Mouse (Mus musculus) CH12.LX (cell line): Measurements from ENCODE around the gene Eri3. TPM values are rescaled to one million over a fixed set of nuclear protein-coding genes. Genes with fewer than 3 reads are reported as not detected.

Source experiments
- DNase-seq: peaks from one replicate; pipeline ENCODE4 v3.0.0-alpha.2; 2013; ENCODE audit errors: extremely low read depth
- H3K27ac ChIP-seq: 2 replicates; pipeline ENCODE4 v1.5.1; 2012; ENCODE audit warnings: low read depth, mild to moderate bottlenecking, control low read depth, moderate library complexity; ENCODE audit not compliant: insufficient read depth
- H3K27me3 ChIP-seq: replicated peaks from 2 replicates; pipeline ENCODE3; 2012; ENCODE audit warnings: inconsistent platforms
- H3K36me3 ChIP-seq, 2 experiments: replicated peaks in 1 of 2; 2 replicates each; pipeline versions ENCODE3 to v1.6.1; 2012; ENCODE audit warnings: inconsistent platforms in 1 of 2, low read length in 1 of 2, mild to moderate bottlenecking in 1 of 2, mixed read lengths in 1 of 2, moderate library complexity in 1 of 2; ENCODE audit not compliant: control insufficient read depth in 1 of 2, insufficient read depth in 1 of 2
- H3K4me1 ChIP-seq, 2 experiments: 2 replicates each; pipeline ENCODE4 v1.6.1; 2012; ENCODE audit warnings: inconsistent platforms in 1 of 2, moderate library complexity in 1 of 2; ENCODE audit not compliant: insufficient read depth in 2 of 2, control insufficient read depth in 1 of 2
- H3K4me2 ChIP-seq: 2 replicates; pipeline ENCODE4 v1.6.1; 2012; ENCODE audit warnings: low read depth, mild to moderate bottlenecking, control low read depth; ENCODE audit not compliant: poor library complexity, insufficient read depth, severe bottlenecking
- H3K4me3 ChIP-seq, 3 experiments: fragments of 150-350 bp in 1 of 3; sonication (generic) in 1 of 3; replicated peaks in 1 of 3; 2 replicates each; pipeline versions ENCODE3 to v1.5.1; 2011 to 2012; ENCODE audit warnings: low read depth in 2 of 3, low read length in 2 of 3, mild to moderate bottlenecking in 2 of 3, moderate library complexity in 2 of 3, control low read depth in 1 of 3, improper control_type of control experiment in 1 of 3, inconsistent platforms in 1 of 3, mixed read lengths in 1 of 3; ENCODE audit not compliant: poor library complexity in 1 of 3
- H3K79me2 ChIP-seq: replicated peaks from 2 replicates; pipeline ENCODE4 v1.6.1; 2012; ENCODE audit warnings: mild to moderate bottlenecking, moderate library complexity; ENCODE audit not compliant: control insufficient read depth, poor library complexity, insufficient read depth, severe bottlenecking; ENCODE audit errors: extremely low read depth
- H3K9ac ChIP-seq: 2 replicates; pipeline ENCODE4 v1.6.1; 2012; ENCODE audit warnings: low read depth, mild to moderate bottlenecking, control low read depth, moderate library complexity; ENCODE audit not compliant: insufficient read depth
- H3K9me3 ChIP-seq: replicated peaks from 2 replicates; pipeline ENCODE3; 2012; ENCODE audit warnings: low read length, inconsistent platforms, mixed read lengths
- BHLHE40 ChIP-seq: IDR thresholded peaks from 2 replicates; pipeline ENCODE4 v1.6.1; 2011; ENCODE audit warnings: mild to moderate bottlenecking, low read depth, low read length, improper control_type of control experiment
- CHD1 ChIP-seq: IDR thresholded peaks from 2 replicates; pipeline ENCODE4 v1.6.1; 2012; ENCODE audit warnings: low read depth, low read length, improper control_type of control experiment, inconsistent platforms
- CHD2 ChIP-seq: IDR thresholded peaks from 2 replicates; pipeline ENCODE4 v1.6.1; 2011; ENCODE audit warnings: low read length, improper control_type of control experiment
- CTCF ChIP-seq, 2 experiments: IDR thresholded peaks in 1 of 2; conservative IDR thresholded peaks in 1 of 2; 2 replicates each; pipeline ENCODE4 v1.5.1; 2011 to 2012; ENCODE audit warnings: low read depth in 2 of 2, low read length in 2 of 2, improper control_type of control experiment in 1 of 2, inconsistent platforms in 1 of 2, mild to moderate bottlenecking in 1 of 2, moderate library complexity in 1 of 2
- E2F4 ChIP-seq: IDR thresholded peaks from 2 replicates; pipeline ENCODE4 v1.6.1; 2011; ENCODE audit warnings: low read depth, low read length, improper control_type of control experiment; ENCODE audit not compliant: insufficient replicate concordance
- ELF1 ChIP-seq: IDR thresholded peaks from 2 replicates; pipeline ENCODE4 v1.6.1; 2014; ENCODE audit warnings: low read depth, mild to moderate bottlenecking, inconsistent platforms, low read length, improper control_type of control experiment
- GABPA ChIP-seq: IDR thresholded peaks from 2 replicates; pipeline ENCODE4 v1.6.1; 2012; ENCODE audit warnings: low read depth, low read length, improper control_type of control experiment, inconsistent platforms; ENCODE audit not compliant: insufficient replicate concordance
- JUN ChIP-seq: IDR thresholded peaks from 2 replicates; pipeline ENCODE4 v1.6.1; 2011; ENCODE audit warnings: low read depth, mild to moderate bottlenecking, low read length, improper control_type of control experiment, moderate library complexity; ENCODE audit not compliant: insufficient read depth
- KAT2A ChIP-seq: IDR thresholded peaks from 2 replicates; pipeline ENCODE4 v1.6.1; 2012; ENCODE audit warnings: low read length, improper control_type of control experiment, inconsistent platforms; ENCODE audit not compliant: insufficient replicate concordance
- MAFK ChIP-seq: IDR thresholded peaks from 2 replicates; pipeline ENCODE4 v1.6.1; 2011; ENCODE audit warnings: low read length, improper control_type of control experiment; ENCODE audit not compliant: insufficient replicate concordance
- MAX ChIP-seq: IDR thresholded peaks from 2 replicates; pipeline ENCODE4 v1.6.1; 2011; ENCODE audit warnings: low read length, improper control_type of control experiment
- MAZ ChIP-seq: IDR thresholded peaks from 2 replicates; pipeline ENCODE4 v1.6.1; 2012; ENCODE audit warnings: low read depth, mild to moderate bottlenecking, inconsistent platforms, low read length, improper control_type of control experiment, moderate library complexity
- MEF2A ChIP-seq: IDR thresholded peaks from 2 replicates; pipeline ENCODE4 v1.6.1; 2014; ENCODE audit warnings: low read depth, mild to moderate bottlenecking, inconsistent platforms, low read length, improper control_type of control experiment, borderline replicate concordance
- MXI1 ChIP-seq: IDR thresholded peaks from 2 replicates; pipeline ENCODE4 v1.6.1; 2011; ENCODE audit warnings: mild to moderate bottlenecking, low read depth, low read length, improper control_type of control experiment
- MYC ChIP-seq: IDR thresholded peaks from 2 replicates; pipeline ENCODE4 v1.6.1; 2011; ENCODE audit warnings: low read depth, mild to moderate bottlenecking, improper control_type of control experiment, low read length
- NELFE ChIP-seq: IDR thresholded peaks from 2 replicates; pipeline ENCODE4 v1.6.1; 2011; ENCODE audit warnings: low read depth, low read length, improper control_type of control experiment
- POLR2A ChIP-seq: IDR thresholded peaks from 2 replicates; pipeline ENCODE4 v1.6.1; 2011; ENCODE audit warnings: low read depth, mild to moderate bottlenecking, improper control_type of control experiment, low read length
- RAD21 ChIP-seq: IDR thresholded peaks from 2 replicates; pipeline ENCODE4 v1.6.1; 2011; ENCODE audit warnings: low read depth, mild to moderate bottlenecking, low read length, improper control_type of control experiment, moderate library complexity
- RCOR1 ChIP-seq: conservative IDR thresholded peaks from 2 replicates; pipeline ENCODE4 v1.6.1; 2012; ENCODE audit warnings: low read depth, mild to moderate bottlenecking, inconsistent platforms, low read length, improper control_type of control experiment
- SIN3A ChIP-seq: IDR thresholded peaks from 2 replicates; pipeline ENCODE4 v1.6.1; 2012; ENCODE audit warnings: low read length, improper control_type of control experiment, inconsistent platforms
- ZC3H11A ChIP-seq: IDR thresholded peaks from 2 replicates; pipeline ENCODE4 v1.6.1; 2012; ENCODE audit warnings: low read depth, mild to moderate bottlenecking, inconsistent platforms, low read length, improper control_type of control experiment
- dilution Hi-C: fragments of 300-500 bp; cut with MboI; formaldehyde crosslinking; loops from 2 replicates; pipeline ENCODE4 v1.14.3; 2020; ENCODE audit warnings: low sequenced_read_pairs; ENCODE audit not compliant: extremely low pct_unique_long_range_greater_than_20kb, extremely low pct_ligation_motif_present
- in situ Hi-C: fragments of 300-500 bp; cut with MboI; formaldehyde crosslinking; loops from 3 replicates; pipeline ENCODE4 v1.14.3; 2019; ENCODE audit warnings: low sequenced_read_pairs, low pct_ligation_motif_present, low pct_unique_long_range_greater_than_20kb, mixed read lengths
- polyA plus RNA-seq: library from polyadenylated mRNA; unstranded; fragments of >175 nt; gene quantifications from 2 replicates; pipeline ENCODE4 v1.2.1, GENCODE M21; 2012; ENCODE audit warnings: low read depth; ENCODE audit not compliant: insufficient read length
- total RNA-seq, 2 experiments: library from RNA; depleted of rRNA; stranded (reverse); fragments of 300-350 nt in 1 of 2; fragments of >200 nt in 1 of 2; gene quantifications; 2 replicates each; pipeline ENCODE4 v1.2.3; 2012 to 2014

Gene Eri3
- total and polyA plus RNA-seq, 3 experiments, result 31.2 to 38.0 (median 31.9) TPM

DNA sequence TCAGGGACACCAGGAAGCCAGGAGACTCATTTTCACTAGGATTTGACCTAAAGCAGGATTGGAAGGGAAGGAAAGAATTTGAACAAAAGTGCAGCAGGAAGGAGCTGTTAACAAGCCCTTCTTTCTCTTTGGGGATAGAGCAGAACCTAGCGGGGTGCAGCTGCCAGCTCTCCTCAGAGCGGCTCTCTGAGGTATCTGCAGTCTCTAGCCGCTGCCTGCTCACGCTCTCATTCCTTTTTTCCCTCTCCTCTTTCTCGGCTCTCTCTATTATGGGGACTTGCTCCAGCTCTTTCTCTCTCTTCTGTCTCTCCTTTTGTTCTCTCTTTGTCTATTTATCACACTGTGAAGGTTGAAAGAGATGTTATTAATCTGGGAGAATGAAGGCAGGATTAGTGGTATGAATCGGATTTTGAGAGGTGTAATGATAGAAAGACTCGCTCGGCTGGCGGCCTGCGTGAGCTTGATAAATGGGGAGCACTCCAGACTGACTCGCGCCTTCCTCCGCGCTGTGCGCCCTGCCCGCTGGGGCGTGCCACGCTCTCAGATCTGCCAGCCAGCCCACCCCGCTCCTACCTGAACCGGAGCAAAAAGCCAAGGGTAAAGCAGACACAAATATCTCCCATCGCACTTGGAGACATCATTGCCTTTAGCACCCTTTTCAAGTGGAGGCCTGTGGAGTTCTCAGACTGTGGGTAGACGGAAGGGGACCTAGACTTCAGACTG is 86.9 kb downstream of the Eri3 start:
- Histone ChIP-seq H3K27ac (no peak overlapping the region), H3K27me3 (no peaks in the 10 kb centered on the region), H3K9ac (no peak overlapping the region), H3K9me3 (peaks cover 4% of the 10 kb centered on the region), H3K4me1 (peaks cover 0 to 18% of the 10 kb centered on the region in 2 experiments; a peak in 2 of 4 replicates), H3K4me2 (no peak overlapping the region), H3K4me3 (no peak overlapping the region), H3K36me3 (peaks cover 2 to 76% of the 10 kb centered on the region in 2 experiments), H3K79me2 (no peaks in the 10 kb centered on the region)
- in situ Hi-C loops (no loop called here), dilution Hi-C loops (no loop called here)
- no peak for DNase-seq
- TF ChIP-seq POLR2A, result no peak
- TF ChIP-seq GABPA, result no peak
- TF ChIP-seq SIN3A, result no peak
- TF ChIP-seq ELF1, result no peak
- TF ChIP-seq CHD2, result no peak
- TF ChIP-seq KAT2A, result no peak
- no peak for TF ChIP-seq RCOR1
- TF ChIP-seq MYC, result no peak
- TF ChIP-seq BHLHE40, result no peak
- TF ChIP-seq CHD1, result no peak
- no peak for TF ChIP-seq CTCF (conservative IDR thresholded peaks at IDR 0.05 in 1 of 2, IDR thresholded peaks at IDR 0.05 in 1 of 2; ENCODE audit: low read depth in 2 of 2, low read length in 2 of 2)
- no peak for TF ChIP-seq MEF2A
- TF ChIP-seq NELFE, result no peak
- TF ChIP-seq E2F4, result no peak
- no peak for TF ChIP-seq RAD21

DNA sequence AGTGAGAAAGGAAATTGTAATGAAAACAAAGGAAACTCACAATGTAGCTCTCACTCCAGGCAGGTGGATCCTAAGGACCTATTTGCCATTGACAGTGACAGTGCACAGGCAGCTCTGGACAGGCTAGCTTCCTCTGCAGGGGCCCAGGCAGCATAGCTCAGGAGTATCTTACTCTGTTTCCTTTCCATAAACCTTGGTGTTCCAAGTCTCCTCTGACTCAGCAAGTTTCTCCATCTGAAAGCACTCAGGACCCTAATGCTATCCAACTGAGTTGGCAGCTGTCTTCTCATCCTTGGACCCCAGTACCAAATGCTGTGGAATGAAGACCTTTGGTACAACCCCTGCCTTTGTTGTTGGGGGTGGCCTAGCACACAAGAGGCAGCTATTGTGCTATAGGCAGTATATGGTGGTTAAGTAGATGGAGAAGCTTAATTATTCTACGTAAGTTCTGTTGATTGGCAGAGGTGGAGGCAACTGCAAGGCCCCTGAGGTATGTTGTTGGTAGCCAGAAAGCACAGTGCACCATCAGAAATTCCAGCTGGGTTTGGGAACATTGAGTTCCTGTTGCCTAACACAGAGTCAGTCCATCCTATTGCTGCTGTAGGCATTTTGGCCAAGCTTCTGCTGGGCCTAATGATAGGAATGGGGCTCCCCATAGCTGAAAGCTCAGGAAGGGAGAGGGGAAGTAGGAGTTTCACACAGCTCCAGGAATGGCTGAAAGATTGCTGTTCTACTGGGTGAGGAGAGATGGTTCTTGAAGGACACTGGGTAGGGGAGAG is 90.9 kb downstream of the Eri3 start:
- Histone ChIP-seq H3K27me3 (no peaks in the 10 kb centered on the region), H3K4me1 (peaks cover 3 to 36% of the 10 kb centered on the region in 2 experiments; a peak in 3 of 4 replicates), H3K4me2 (no peak overlapping the region), H3K36me3 (peaks cover 2 to 67% of the 10 kb centered on the region in 2 experiments), H3K4me3 (no peak overlapping the region), H3K9me3 (no peaks in the 10 kb centered on the region), H3K27ac (no peak overlapping the region), H3K9ac (no peak overlapping the region), H3K79me2 (no peaks in the 10 kb centered on the region)
- DNase-seq, result no peak
- TF ChIP-seq MAFK (no peak), MXI1 (no peak), ZC3H11A (no peak), JUN (no peak), MAZ (no peak), MAX (no peak), E2F4 (no peak)
- dilution Hi-C loops, result no loop called here
- in situ Hi-C loops, result no loop called here
